Mouse (Mus musculus): ENCODE results near the gene Hoxc8. TPM values are rescaled to one million over a fixed set of nuclear protein-coding genes. Genes with fewer than 3 reads are reported as not detected.

Hoxc8 gene
- total RNA-seq, 4 experiments from 2014 or later, result not detected

DNA sequence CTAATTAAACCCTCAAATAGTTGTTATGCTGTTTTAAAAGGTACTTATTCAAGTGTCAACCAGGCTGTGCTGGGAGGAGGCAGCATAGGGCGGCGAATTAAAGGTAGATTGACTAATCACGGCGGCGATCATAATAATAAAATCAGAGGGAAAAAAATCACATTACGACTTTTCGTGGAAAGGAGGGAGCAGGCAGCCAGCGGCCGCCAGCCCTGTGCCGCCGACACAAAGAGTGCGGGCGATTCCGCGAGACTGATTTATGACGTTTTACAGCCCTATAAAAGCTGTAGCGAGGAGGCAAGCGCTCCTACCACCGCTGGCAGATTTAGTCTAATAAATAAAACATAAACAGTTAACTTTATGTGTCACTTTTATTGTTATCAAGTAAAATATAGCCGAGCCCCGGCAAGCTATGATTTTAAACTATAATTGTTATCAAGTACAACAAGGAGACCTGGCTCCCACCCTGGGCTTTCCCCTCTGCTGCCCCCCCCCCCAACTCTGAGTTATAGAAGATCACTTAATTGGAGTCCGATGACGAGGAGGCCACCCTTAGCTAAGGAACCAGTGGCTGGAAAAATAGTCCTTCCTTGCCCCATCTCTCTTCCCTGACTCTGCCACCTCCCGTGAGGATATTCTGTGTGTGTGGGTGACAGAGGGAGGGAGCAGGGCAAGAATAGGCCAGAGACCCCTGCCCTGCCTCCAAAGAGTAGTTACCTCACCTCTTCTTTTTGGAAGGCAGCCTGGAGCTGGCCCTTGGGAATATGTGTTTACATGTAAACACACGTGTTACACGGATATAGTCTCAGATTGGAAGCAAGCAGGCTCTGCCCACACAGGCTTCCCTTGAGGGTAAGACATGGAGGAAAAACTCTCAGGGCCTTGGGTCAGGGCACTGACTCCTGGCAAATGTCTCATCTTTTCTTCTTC, 42.5 kb downstream of the Hoxc8 start:
- DNase-seq (ENCODE audit: low spot score), result no peak

DNA sequence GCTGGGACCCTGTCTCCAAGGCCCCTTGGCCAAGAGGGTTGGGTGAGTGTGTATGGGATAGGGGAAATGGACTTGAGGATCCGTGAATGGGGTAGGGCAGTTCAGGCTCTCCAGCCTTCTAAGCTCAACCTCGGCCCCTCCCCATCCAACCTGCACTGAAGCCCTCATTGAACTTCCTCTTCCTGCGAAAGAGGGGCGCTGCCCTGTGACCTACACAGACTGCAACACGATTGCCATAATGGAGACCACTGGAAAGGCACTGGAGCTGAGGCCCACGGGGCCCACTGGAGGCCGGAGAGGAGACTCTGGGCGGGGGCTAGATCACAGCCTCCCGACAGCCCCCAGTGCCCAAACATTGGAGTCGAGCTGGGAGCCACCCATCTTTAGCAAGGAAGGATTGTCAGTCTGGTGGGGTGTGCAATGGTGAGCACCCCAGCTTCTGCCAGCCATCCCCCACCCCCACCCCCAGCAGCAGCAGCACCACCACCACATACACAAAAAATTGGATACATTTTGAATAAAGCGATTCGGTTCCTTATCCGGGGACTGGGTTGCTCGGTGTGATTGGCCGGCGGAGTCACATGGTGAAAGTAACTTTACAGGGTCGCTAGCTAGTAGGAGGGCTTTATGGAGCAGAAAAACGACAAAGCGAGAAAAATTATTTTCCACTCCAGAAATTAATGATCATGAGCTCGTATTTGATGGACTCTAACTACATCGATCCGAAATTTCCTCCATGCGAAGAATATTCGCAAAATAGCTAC, 43.8 kb downstream of the Hoxc8 start:
- DNase-seq (ENCODE audit: low spot score), result no peak

DNA sequence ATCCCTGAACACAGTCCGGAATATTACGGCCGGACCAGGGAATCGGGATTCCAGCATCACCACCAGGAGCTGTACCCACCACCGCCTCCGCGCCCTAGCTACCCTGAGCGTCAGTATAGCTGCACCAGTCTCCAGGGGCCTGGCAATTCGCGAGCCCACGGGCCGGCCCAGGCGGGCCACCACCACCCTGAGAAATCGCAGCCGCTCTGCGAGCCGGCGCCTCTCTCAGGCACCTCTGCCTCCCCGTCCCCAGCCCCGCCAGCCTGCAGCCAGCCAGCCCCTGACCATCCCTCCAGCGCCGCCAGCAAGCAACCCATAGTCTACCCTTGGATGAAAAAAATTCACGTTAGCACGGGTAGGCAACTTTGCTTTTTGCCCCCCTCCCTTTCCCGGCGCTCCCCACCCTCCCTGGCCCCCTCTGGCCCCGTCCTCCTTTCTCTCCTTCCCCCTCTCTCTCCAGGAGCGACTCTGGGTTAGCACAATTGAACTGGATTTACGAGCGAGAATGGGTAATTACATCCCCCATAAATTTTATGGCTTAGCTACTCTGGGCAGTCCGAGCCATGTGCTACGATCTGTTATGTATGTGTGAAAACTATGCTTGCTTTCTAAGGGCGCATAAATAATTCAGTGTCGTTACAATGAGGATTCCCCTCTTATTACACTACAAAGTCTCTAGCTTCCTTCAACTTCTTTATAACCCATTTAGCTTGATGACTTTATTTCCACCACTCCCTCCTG, 44.6 kb downstream of the Hoxc8 start:
- DNase-seq (ENCODE audit: low spot score), result no peak

DNA sequence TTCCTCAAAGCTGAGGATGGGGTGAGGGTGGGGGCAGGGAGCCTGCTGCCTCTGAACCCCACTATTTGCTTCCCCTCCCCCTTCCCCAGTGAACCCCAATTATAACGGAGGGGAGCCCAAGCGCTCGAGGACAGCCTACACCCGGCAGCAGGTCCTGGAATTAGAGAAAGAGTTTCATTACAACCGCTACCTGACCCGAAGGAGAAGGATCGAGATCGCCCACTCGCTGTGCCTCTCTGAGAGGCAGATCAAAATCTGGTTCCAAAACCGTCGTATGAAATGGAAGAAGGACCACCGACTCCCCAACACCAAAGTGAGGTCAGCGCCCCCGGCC, 45.1 kb downstream of the Hoxc8 start:
- no peak for DNase-seq (ENCODE audit: low spot score)

DNA sequence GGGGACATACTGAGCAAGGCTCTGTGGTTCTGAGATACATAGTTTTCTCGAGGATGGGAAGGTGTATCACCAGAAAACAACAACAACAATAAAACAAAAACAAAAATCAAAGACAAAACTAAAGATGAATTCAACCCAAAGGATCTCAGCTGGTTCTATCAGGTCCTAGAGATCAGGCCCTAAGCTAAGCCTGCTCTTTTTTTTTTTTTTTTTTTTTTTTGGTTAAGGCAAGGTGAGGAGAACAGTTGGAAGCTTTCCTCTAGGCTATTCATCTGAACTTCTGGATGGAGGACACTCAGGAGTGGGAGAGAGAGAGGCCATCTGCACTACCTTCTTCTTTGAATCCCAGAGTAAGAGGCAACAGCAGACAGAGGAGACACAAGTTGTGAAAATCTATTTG, 47.2 kb downstream of the Hoxc8 start:
- no peak for DNase-seq (ENCODE audit: low spot score)

DNA sequence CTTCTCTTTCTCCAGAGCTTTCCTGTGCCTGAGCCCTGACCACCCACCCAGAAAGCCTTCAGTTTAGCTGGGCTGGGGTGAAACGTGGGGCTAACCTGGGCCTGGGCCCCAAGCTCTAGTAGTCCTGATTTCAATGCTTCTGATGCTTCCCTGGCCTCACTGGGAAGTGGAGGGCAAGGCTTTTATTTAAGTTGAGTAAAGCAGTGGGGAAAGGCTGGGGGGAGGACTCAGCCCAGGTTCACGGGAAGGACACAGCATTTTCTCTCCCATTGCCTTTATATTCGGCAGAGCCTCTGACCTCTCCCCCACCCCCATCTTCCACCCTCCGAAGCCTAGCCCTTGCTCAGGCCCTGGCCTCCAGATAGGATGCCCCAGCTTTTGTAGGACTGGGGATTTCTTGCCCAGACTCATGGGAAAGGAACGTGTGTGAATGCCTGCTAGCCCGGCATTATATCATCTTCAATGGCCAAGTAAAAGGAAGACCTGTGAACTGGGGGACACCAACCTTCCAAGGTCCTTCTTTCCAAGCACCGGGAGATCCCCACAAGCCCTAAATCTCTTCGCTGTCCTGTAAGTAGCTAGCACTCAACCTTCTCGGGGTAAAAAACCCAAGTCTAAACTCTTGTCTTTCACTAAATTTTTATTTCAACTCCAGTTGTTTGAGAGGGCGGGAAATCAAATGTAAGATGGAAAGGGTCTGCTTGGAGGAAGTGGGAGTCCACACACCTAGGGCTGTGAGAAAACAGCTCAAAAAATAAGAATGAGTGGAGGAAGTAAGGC, 48.5 kb downstream of the Hoxc8 start:
- DNase-seq (ENCODE audit: low spot score), result no peak

DNA sequence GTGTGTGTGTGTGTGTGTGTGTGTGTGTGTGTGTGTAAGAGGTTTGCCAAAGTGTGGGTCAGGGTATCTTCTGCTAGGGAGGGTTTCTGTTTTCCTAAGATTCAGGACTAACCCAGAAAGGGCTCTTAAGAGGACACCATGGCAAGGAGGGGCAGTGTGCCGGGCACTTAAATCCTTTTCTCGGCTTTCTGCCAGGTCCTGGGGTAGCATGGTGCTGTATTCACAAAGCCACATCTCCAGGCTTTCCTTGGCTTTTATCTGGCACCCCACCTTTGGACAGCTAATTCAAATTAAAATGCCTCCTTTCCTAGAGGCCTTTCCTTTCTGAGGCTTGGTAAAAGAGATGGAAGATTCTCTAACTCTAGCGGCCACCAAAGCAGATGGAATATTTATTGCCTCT, 49.2 kb downstream of the Hoxc8 start:
- DNase-seq (ENCODE audit: low spot score), result no peak

DNA sequence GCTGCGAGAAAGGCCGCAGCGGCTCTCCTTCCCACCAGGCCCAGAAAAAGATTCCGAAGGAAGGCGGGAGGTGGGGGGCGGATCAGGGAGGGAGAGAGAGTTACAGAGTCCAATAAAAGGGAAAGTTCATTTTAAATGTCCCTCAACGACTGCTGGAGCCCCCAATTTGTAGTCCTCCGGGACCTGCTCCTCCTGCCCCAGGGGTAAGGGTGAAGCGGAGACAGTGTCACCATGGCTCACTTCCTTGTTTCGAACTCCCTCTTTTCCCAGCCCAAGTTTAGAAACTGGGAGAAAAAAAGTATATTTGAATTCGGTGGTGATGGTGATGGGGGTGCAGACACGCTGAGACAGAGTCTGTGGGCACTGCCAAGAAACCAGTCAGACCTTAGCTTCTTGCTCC, 50.2 kb downstream of the Hoxc8 start:
- no peak for DNase-seq (ENCODE audit: low spot score)

DNA sequence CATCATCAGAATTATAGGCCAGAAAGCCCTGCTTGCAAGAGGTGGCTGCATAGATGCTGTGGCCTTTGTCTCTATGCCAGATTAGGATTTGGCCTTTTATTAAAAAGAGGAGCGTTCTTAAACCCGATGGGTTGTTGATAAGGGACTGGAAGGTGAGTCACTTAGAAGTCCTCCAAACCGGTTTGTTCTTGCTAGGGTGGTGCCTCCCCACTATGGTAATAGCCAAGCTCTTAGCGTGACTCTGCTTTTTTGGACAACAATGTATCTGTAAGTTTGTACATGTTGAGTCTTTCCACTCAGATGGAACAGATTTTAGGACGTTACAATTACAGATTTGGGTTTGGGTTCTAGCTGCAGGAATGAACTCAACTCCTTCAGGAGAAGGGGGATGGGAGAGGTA, 51.2 kb downstream of the Hoxc8 start:
- no peak for DNase-seq (ENCODE audit: low spot score)

DNA sequence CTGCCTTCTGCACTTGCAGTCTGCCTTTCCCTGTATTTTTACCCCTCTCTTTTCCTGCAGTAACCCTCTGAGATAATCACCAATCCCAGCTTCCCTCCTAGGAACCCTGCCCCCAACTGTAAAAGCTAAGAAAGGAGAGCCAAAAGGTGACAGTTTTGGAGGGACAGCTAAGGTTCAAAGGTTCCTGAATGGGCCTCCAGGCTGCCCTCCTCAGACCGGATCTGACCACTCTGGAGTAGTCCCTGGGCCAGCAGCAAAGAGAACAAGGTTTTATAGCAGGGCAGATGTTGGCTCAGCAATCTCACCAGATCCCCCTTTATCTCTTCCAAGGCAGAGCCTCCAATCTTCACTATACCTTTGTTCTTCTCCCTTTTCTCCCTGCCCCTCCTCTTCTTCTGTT, 51.8 kb downstream of the Hoxc8 start:
- DNase-seq (ENCODE audit: low spot score), result no peak

Small RNAs within 50 kb of the gene (microRNA-seq; reads per million reads assigned to microRNA genes)
- gene Mir196a-2 (1.4 reads per million), gene Mir615 (5.6 reads per million, percentile 13 among the genes with 10 or more reads in this experiment)

Other genes with a start within 250 kb of the Hoxc8 start
- not detected for gene Hoxc13, start 69.5 kb upstream of the Hoxc8 start, total RNA-seq (2022)
- gene Hoxc12, start 53.9 kb upstream of the Hoxc8 start, total RNA-seq (2022), result not detected
- not detected for gene Hoxc11, start 36.2 kb upstream of the Hoxc8 start, total RNA-seq (2022)
- gene Hoxc10, start 23.8 kb upstream of the Hoxc8 start, total RNA-seq (2022), result not detected
- gene Hoxc5, start 23.2 kb upstream of the Hoxc8 start, total RNA-seq (2022), result under 1 TPM in 1 of 4 experiments, not detected in 3; 0.12 TPM
- gene Hoxc9, start 14.2 kb upstream of the Hoxc8 start, total RNA-seq (2022), result not detected
- gene Hoxc6, start 7.7 kb downstream of the Hoxc8 start, total RNA-seq (2022), result under 1 TPM in 2 of 4 experiments, not detected in 2; 0.25 to 0.62 TPM
- gene Hoxc4, start 28.3 kb downstream of the Hoxc8 start, total RNA-seq (2022), result not detected
- 10 to 100 TPM; 10.4 to 16.8 (median 15.2) TPM for gene Smug1, start 176.5 kb downstream of the Hoxc8 start, total RNA-seq (2022)
- 10 to 100 TPM; 52.4 to 59.1 (median 57.0) TPM for gene Cbx5, start 249.2 kb downstream of the Hoxc8 start, total RNA-seq (2022)
- gene Hnrnpa1, start 249.8 kb downstream of the Hoxc8 start, total RNA-seq (2022), result 100 to 1,000 TPM; 134 to 164 (median 150) TPM

Data from heart, adult 8-10 months (tissue).